Mouse (Mus musculus): ENCODE results near the gene Cldn22. TPM values are rescaled to one million over a fixed set of nuclear protein-coding genes. Genes with fewer than 3 reads are reported as not detected.

Cldn22 gene
- polyA plus RNA-seq, 1 experiment: not detected

DNA sequence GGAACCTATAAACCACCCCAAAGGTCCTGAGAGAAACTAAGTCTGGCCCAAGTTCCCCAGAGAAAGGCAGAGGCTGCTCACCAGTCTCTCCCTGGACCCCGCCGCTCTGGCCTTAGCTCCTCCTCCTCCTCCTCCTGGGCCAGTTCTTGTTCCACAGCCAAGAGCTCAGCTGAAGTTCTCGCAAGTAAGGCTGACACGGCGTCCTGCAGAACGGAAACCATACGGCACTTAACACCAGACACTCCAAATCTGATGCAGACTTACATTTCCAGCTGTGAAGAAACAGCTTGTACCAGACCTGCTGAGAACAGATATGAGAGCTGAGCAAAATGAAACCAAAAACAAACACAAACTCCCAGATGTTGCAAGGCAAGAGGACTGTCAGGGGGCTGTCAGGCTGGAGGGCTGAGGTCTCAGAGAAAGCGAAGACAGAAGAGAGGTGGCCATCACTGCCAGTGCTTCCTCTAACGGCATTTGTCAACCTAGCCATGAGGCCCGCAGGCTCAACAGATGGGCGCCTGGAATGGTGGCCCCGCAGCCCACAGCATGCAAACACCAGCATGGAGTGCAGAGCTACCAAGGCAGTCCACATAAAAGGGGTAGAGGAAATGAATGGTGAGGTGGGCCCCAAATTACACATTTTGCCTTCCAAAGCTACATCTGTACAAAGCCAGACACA, 27.7 kb downstream of the Cldn22 start:
- peaks cover 11% of the 10 kb centered on the region for H3K4me1 ChIP-seq (ENCODE audit: control insufficient read depth, insufficient read depth, low read length)
- no peak overlapping the region for H3K4me3 ChIP-seq (ENCODE audit: insufficient read depth, low read length)
- peak overlapping the region; percentile 30 for H3K27ac ChIP-seq (ENCODE audit: insufficient read depth, low read length)
- no peak for TF ChIP-seq CTCF (IDR thresholded peaks at IDR 0.05; ENCODE audit: borderline replicate concordance, insufficient read depth, low read length)
- TF ChIP-seq POLR2A (IDR thresholded peaks at IDR 0.05; ENCODE audit: low read depth, low read length): no peak

GRCm38 (mm10) chr8:47852737-47853136, 28.5 kb downstream of the Cldn22 start:
- Histone ChIP-seq H3K27ac (ENCODE audit: insufficient read depth, low read length) (no peak overlapping the region), H3K4me3 (ENCODE audit: insufficient read depth, low read length) (no peak overlapping the region), H3K4me1 (ENCODE audit: control insufficient read depth, insufficient read depth, low read length) (peaks cover 11% of the 10 kb centered on the region)
- TF ChIP-seq CTCF (IDR thresholded peaks at IDR 0.05; ENCODE audit: borderline replicate concordance, insufficient read depth, low read length) (no peak), POLR2A (IDR thresholded peaks at IDR 0.05; ENCODE audit: low read depth, low read length) (no peak)

- TF ChIP-seq POLR2A (IDR thresholded peaks at IDR 0.05; ENCODE audit: low read depth, low read length): no peak
- Histone ChIP-seq H3K4me1 (ENCODE audit: control insufficient read depth, insufficient read depth, low read length) (peaks cover 11% of the 10 kb centered on the region), H3K27ac (ENCODE audit: insufficient read depth, low read length) (no peak overlapping the region), H3K4me3 (ENCODE audit: insufficient read depth, low read length) (no peak overlapping the region)
Observed at GRCm38 (mm10) chr8:47853356-47853755, 29.1 kb downstream of the Cldn22 start.

- TF ChIP-seq CTCF (IDR thresholded peaks at IDR 0.05; ENCODE audit: borderline replicate concordance, insufficient read depth, low read length) (no peak), POLR2A (IDR thresholded peaks at IDR 0.05; ENCODE audit: low read depth, low read length) (no peak)
- Histone ChIP-seq H3K4me1 (ENCODE audit: control insufficient read depth, insufficient read depth, low read length) (no peaks in the 10 kb centered on the region), H3K4me3 (ENCODE audit: insufficient read depth, low read length) (no peak overlapping the region), H3K27ac (ENCODE audit: insufficient read depth, low read length) (no peak overlapping the region)
Observed at GRCm38 (mm10) chr8:47859259-47859658, 35.0 kb downstream of the Cldn22 start.

GRCm38 (mm10) chr8:47866568-47866967, 42.3 kb downstream of the Cldn22 start:
- Histone ChIP-seq H3K4me3 (ENCODE audit: insufficient read depth, low read length) (no peak overlapping the region), H3K4me1 (ENCODE audit: control insufficient read depth, insufficient read depth, low read length) (peaks cover 1% of the 10 kb centered on the region; the same call in 1 of the 2 replicates), H3K27ac (ENCODE audit: insufficient read depth, low read length) (no peak overlapping the region)
- no peak for TF ChIP-seq CTCF (IDR thresholded peaks at IDR 0.05; ENCODE audit: borderline replicate concordance, insufficient read depth, low read length)
- no peak for TF ChIP-seq POLR2A (IDR thresholded peaks at IDR 0.05; ENCODE audit: low read depth, low read length)

GRCm38 (mm10) chr8:47867067-47867466, 42.8 kb downstream of the Cldn22 start:
- H3K4me3 ChIP-seq (ENCODE audit: insufficient read depth, low read length): no peak overlapping the region
- H3K27ac ChIP-seq (ENCODE audit: insufficient read depth, low read length): no peak overlapping the region
- TF ChIP-seq POLR2A (IDR thresholded peaks at IDR 0.05; ENCODE audit: low read depth, low read length): no peak
- peak; percentile 98 for TF ChIP-seq CTCF (IDR thresholded peaks at IDR 0.05; ENCODE audit: borderline replicate concordance, insufficient read depth, low read length)
- H3K4me1 ChIP-seq (ENCODE audit: control insufficient read depth, insufficient read depth, low read length): peaks cover 5% of the 10 kb centered on the region; the same call in 1 of the 2 replicates

DNA sequence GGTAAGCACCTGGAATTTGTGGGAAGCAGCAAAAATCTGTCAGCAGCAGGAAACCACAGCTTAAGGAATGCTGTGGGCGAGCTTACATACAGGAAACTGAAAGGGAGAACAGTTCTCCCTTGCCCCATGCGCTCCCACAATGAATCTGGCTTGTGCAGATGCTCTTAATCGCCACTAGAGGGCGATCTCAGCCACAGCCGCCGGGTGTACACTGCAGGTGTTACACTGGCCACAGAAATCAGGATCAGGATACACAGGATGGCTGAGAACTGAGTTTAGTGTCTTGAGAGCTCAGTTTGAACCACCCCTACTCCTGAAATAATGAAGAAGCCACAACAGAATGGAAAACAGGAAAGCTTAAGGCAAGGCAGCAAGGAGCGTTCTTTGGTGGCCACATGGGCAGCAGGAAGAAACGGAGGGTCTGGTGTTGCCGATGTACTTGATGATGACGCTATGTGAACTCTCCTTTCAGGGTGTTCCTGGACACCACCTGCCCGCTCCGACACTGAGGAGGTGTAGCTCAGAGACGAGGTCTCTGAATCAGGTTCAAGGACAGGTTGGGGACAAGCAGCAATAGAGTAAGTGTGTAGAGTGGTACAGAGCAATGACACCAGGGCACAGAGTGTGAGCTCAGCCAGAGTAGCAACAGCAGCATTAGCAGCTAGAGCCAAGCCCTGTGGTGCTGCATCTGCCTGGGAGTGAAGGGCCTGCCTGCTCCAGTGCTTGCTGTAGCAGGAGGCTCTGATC, 48.3 kb downstream of the Cldn22 start:
- Histone ChIP-seq H3K27ac (ENCODE audit: insufficient read depth, low read length) (no peak overlapping the region), H3K4me1 (ENCODE audit: control insufficient read depth, insufficient read depth, low read length) (peaks cover 12% of the 10 kb centered on the region; the same call in 1 of the 2 replicates)
- TF ChIP-seq POLR2A (IDR thresholded peaks at IDR 0.05; ENCODE audit: low read depth, low read length) (no peak), CTCF (IDR thresholded peaks at IDR 0.05; ENCODE audit: borderline replicate concordance, insufficient read depth, low read length) (peak; percentile 79)

DNA sequence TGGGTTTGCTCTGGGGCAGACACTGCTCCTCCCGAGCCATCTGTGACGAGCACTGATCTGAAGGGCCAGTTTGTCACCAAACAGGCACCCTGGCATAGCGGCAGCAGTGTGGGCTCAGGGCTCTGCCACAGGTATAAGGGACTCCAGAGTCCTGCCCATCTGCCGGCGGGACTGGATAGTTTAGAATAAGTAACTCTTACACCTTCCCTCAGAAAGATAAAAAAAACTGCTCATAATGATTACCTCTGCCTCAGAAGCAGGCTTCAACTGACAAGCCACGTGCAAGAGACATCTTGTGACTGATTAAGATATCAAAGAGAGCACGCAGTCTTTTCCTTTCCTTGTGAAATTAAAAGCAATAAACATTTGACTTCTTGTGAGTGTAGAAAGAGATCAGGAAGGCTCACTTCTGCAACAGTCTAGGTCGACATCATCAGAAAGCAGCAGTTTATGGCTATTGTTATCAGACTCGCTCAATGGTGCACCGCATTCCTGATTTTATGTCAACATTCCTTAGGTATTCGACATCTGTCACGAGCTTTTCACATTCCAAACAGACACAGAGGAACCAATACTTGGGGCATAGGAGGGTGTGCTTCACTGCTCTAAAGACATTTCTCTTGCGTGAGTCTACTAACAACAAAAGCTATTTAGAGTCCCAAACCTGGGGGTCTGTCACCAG, 50.4 kb downstream of the Cldn22 start:
- TF ChIP-seq POLR2A (IDR thresholded peaks at IDR 0.05; ENCODE audit: low read depth, low read length): no peak
- no peak for TF ChIP-seq CTCF (IDR thresholded peaks at IDR 0.05; ENCODE audit: borderline replicate concordance, insufficient read depth, low read length)
- Histone ChIP-seq H3K27ac (ENCODE audit: insufficient read depth, low read length) (peak overlapping the region; percentile 43; the same call in 1 of the 2 replicates), H3K4me3 (ENCODE audit: insufficient read depth, low read length) (no peak overlapping the region), H3K4me1 (ENCODE audit: control insufficient read depth, insufficient read depth, low read length) (peaks cover 12% of the 10 kb centered on the region; the same call in 1 of the 2 replicates)

More for the DNA sequence above, 48.3 kb downstream of the Cldn22 start:
- no peak overlapping the region for H3K4me3 ChIP-seq (ENCODE audit: insufficient read depth, low read length)

Other genes starting within 250 kb of the Cldn22 start
- 18.9 and 24.4 TPM in 2 replicates for gene Ing2, start 148.9 kb upstream of the Cldn22 start, polyA plus RNA-seq (2011; ENCODE audit: insufficient read length, low read depth, missing spikeins)
- gene Cdkn2aip, start 110.5 kb upstream of the Cldn22 start, polyA plus RNA-seq (2011; ENCODE audit: insufficient read length, low read depth, missing spikeins): 9.8 and 10.4 TPM in 2 replicates
- not detected in 2 replicates for gene Cldn24, start 2.3 kb upstream of the Cldn22 start, polyA plus RNA-seq (2011; ENCODE audit: insufficient read length, low read depth, missing spikeins)
- 41.4 and 52.9 TPM in 2 replicates for gene Wwc2, start 166.4 kb downstream of the Cldn22 start, polyA plus RNA-seq (2011; ENCODE audit: insufficient read length, low read depth, missing spikeins)